Mouse (Mus musculus) neural tube, embryonic 12.5 days (tissue): ENCODE data around the gene Igf2bp2. TPM values are rescaled to one million over a fixed set of nuclear protein-coding genes. Genes with fewer than 3 reads are reported as not detected.
A peak's percentile ranks its signal among the peaks of the same experiment; 100 is the strongest.

Experiments used
- ATAC-seq: fragments of 200-750 bp; cut with Nextera tagmentation; 2 replicates; pipeline ENCODE4 v1.8.0; 2017; ENCODE audit warnings: low read depth, mild to moderate bottlenecking, moderate TSS enrichment, moderate library complexity; ENCODE audit not compliant: low FRiP score
- H3K27ac ChIP-seq: fragments of 300-500 bp; sonication (generic); 2 replicates; pipeline ENCODE4 v1.5.1; 2016
- H3K27me3 ChIP-seq: fragments of 300-500 bp; sonication (generic); replicated peaks from 2 replicates; pipeline ENCODE4 v1.6.1; 2016; ENCODE audit warnings: mild to moderate bottlenecking
- H3K36me3 ChIP-seq: fragments of 300-500 bp; sonication (generic); 2 replicates; pipeline ENCODE4 v1.6.1; 2016; ENCODE audit warnings: mild to moderate bottlenecking
- H3K4me1 ChIP-seq: fragments of 300-500 bp; sonication (generic); 2 replicates; pipeline ENCODE4 v1.6.1; 2016
- H3K4me2 ChIP-seq: fragments of 300-500 bp; sonication (generic); replicated peaks from 2 replicates; pipeline ENCODE4 v1.6.1; 2016; ENCODE audit warnings: mild to moderate bottlenecking
- H3K4me3 ChIP-seq: fragments of 300-500 bp; sonication (generic); 2 replicates; pipeline ENCODE4 v1.5.1; 2016
- H3K9ac ChIP-seq: fragments of 300-500 bp; sonication (generic); 2 replicates; pipeline ENCODE4 v1.6.1; 2016; ENCODE audit warnings: mild to moderate bottlenecking
- H3K9me3 ChIP-seq: fragments of 300-500 bp; sonication (generic); 2 replicates; pipeline ENCODE4 v1.6.1; 2016; ENCODE audit warnings: mild to moderate bottlenecking
- WGBS: fragments of 180-500 bp; shearing (Covaris S2); methylation state at CpG from one replicate; pipeline ENCODE4 v1.1.7; 2016; 5-methylcytosine and 5-hydroxymethylcytosine counted together
- polyA plus RNA-seq: library from polyadenylated mRNA; unstranded; fragments of >200 nt; fragmentation: Nextera tagmentation; extraction: Ambion mirVana; gene quantifications from 2 replicates; pipeline ENCODE4 v1.2.1, GENCODE M21; 2016

Igf2bp2 gene
- polyA plus RNA-seq, 1 experiment from 2014 or later: 87.6 TPM

GRCm38 (mm10) chr16:22057498-22057897 lies 105.6 kb downstream of the Igf2bp2 start:
- ATAC-seq: no peak
- Histone ChIP-seq H3K9me3 (no peaks in the 10 kb centered on the region), H3K4me2 (no peak overlapping the region), H3K27me3 (no peaks in the 10 kb centered on the region), H3K4me3 (no peak overlapping the region), H3K27ac (no peak overlapping the region), H3K4me1 (no peaks in the 10 kb centered on the region), H3K36me3 (peaks cover 33% of the 10 kb centered on the region), H3K9ac (no peak overlapping the region)
- 80% methylated on average over 6 of the region's 6 CpGs for WGBS

DNA sequence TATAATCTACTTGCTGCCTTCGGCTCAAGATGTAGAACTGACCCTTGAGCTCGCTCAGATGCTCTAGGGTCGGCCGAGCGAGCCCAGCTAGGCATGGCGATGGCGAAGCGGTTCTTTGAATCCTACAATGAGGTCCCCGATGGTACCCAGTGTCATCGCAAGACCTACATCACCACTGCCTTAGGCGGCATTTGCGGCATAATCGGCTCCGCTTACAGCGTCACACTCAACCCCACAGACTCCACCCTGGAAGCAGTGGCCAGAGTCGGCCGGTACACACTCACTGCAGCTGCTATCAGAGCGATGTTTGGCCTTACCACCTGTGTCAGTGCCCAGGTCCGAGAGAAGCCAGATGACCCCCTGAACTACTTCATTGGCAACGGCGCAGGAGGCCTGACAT lies 109.7 kb downstream of the Igf2bp2 start:
- WGBS: 95% methylated on average over 21 of the region's 21 CpGs

GRCm38 (mm10) chr16:22046739-22047366 lies 116.2 kb downstream of the Igf2bp2 start:
- H3K27me3 ChIP-seq: no peaks in the 10 kb centered on the region
- H3K9me3 ChIP-seq: no peaks in the 10 kb centered on the region
- H3K4me2 ChIP-seq: no peak overlapping the region
- no peak for ATAC-seq
- H3K4me1 ChIP-seq: no peaks in the 10 kb centered on the region; the same call in 1 of the 2 replicates
- H3K9ac ChIP-seq: no peak overlapping the region
- H3K4me3 ChIP-seq: no peak overlapping the region
- WGBS: 79% methylated on average over 10 of the region's 10 CpGs
- peaks cover 42% of the 10 kb centered on the region for H3K36me3 ChIP-seq
- H3K27ac ChIP-seq: no peak overlapping the region

More for the DNA sequence above, 109.7 kb downstream of the Igf2bp2 start:
- no peak overlapping the region for H3K4me2 ChIP-seq
- H3K4me1 ChIP-seq: no peaks in the 10 kb centered on the region
- H3K36me3 ChIP-seq: peaks cover 4% of the 10 kb centered on the region; the same call in 1 of the 2 replicates
- no peak overlapping the region for H3K4me3 ChIP-seq
- H3K9ac ChIP-seq: no peak overlapping the region
- no peak overlapping the region for H3K27ac ChIP-seq
- no peaks in the 10 kb centered on the region for H3K27me3 ChIP-seq
- ATAC-seq: no peak
- H3K9me3 ChIP-seq: no peaks in the 10 kb centered on the region

- Histone ChIP-seq H3K9ac (no peak overlapping the region), H3K4me1 (no peaks in the 10 kb centered on the region; the same call in 1 of the 2 replicates), H3K27me3 (no peaks in the 10 kb centered on the region), H3K4me2 (no peak overlapping the region), H3K27ac (no peak overlapping the region), H3K9me3 (no peaks in the 10 kb centered on the region), H3K4me3 (no peak overlapping the region), H3K36me3 (peaks cover 50% of the 10 kb centered on the region)
- WGBS: 96% methylated on average over 3 of the region's 3 CpGs
- ATAC-seq: no peak
Observed at GRCm38 (mm10) chr16:22045930-22046329, 117.2 kb downstream of the Igf2bp2 start.

DNA sequence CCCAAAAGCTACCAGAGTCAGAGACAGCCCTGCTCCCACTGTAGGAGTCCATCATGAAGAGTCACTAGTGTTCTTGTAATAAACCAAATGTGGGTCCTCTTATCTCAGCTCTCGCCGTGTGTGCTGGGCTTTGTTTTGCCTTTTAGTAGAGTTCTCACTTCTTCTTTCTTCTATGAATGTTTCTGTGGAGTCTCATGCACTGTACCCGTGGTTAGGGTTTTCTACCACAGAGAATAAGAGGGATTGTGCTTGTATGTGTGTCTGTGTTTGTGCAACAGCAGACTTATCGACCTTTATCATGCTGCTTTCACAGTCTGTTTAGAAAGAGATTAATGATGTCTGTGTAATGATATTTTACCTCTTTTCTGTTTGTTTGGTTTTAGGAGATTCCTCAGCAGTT lies 119.3 kb downstream of the Igf2bp2 start:
- no peak for ATAC-seq
- 91% methylated on average over 4 of the region's 4 CpGs for WGBS

DNA sequence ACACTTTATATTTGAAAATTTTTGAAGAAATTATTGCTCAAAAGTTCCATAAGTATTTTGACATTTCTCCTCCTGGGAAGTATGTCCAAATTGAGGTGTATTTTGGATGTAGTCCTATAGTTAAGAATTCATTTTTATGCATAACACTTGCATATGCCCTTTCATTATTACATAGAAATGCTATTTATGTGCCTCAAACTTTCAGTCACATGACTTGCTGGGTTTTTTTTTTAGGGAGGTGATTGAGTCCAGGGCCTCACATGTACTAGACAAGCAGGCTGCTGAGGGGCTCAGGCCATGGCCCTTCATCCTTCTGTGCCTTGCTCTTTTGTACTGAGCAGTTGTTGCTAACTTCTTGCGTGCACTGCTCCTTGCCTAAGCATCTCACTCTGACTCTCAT lies 123.1 kb downstream of the Igf2bp2 start:
- no peak overlapping the region for H3K4me3 ChIP-seq
- H3K4me1 ChIP-seq: no peaks in the 10 kb centered on the region
- peaks cover 66% of the 10 kb centered on the region for H3K36me3 ChIP-seq
- ATAC-seq: no peak
- H3K4me2 ChIP-seq: no peak overlapping the region
- H3K27ac ChIP-seq: no peak overlapping the region
- no peak overlapping the region for H3K9ac ChIP-seq
- no peaks in the 10 kb centered on the region for H3K27me3 ChIP-seq
- WGBS: 85% methylated on average over 1 of the region's 1 CpGs
- no peaks in the 10 kb centered on the region for H3K9me3 ChIP-seq

More for the DNA sequence above, 119.3 kb downstream of the Igf2bp2 start:
- Histone ChIP-seq H3K27me3 (no peaks in the 10 kb centered on the region), H3K9ac (no peak overlapping the region), H3K36me3 (peaks cover 62% of the 10 kb centered on the region), H3K27ac (no peak overlapping the region), H3K4me3 (no peak overlapping the region), H3K9me3 (no peaks in the 10 kb centered on the region), H3K4me2 (no peak overlapping the region), H3K4me1 (no peaks in the 10 kb centered on the region; the same call in 1 of the 2 replicates)

DNA sequence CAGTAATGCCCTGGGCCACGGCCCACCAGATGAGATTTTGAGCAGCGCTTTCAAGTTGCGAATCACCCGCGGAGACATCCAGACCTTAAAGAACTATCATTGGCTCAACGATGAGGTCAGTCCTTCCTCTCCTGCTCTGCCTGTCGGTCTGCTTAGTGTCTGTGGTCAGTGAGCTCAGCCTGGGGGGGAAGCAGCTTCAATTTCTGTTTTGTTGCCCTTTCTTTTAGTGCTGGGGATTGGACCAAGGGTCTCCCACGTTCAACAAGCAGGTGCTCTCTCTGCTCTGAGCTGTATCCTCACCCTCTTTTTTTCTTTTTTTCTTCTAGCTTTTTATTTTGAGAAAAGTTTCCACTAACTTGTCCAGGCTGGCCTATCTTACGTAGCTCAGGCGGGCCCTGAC lies 124.5 kb downstream of the Igf2bp2 start:
- peaks cover 52% of the 10 kb centered on the region for H3K36me3 ChIP-seq

DNA sequence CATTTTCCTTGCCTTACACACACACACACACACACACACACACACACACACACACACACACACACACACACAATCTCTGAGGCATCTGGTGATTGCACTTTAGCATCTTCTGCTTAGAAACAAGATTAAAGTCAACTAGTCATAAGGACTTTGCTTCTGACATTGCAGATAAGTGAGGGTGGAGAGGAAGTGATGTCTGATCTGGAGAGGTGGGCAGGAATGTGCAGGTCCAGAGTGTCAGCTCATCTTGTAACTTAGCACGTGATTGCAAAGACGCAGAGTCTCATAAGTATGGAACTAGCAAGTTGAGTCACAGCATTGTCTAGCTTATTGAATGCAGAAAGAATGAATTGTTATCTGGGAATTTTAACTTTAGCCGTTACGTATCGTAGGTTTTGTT lies 135.6 kb downstream of the Igf2bp2 start:
- 98% methylated on average over 5 of the region's 5 CpGs for WGBS
- H3K36me3 ChIP-seq: peaks cover 76% of the 10 kb centered on the region
- no peak for ATAC-seq

More for the DNA sequence above, 124.5 kb downstream of the Igf2bp2 start:
- Histone ChIP-seq H3K4me1 (no peaks in the 10 kb centered on the region), H3K4me2 (no peak overlapping the region), H3K9me3 (no peaks in the 10 kb centered on the region), H3K27ac (no peak overlapping the region), H3K27me3 (no peaks in the 10 kb centered on the region), H3K4me3 (no peak overlapping the region), H3K9ac (no peak overlapping the region)
- ATAC-seq: no peak
- WGBS: 91% methylated on average over 10 of the region's 10 CpGs

DNA sequence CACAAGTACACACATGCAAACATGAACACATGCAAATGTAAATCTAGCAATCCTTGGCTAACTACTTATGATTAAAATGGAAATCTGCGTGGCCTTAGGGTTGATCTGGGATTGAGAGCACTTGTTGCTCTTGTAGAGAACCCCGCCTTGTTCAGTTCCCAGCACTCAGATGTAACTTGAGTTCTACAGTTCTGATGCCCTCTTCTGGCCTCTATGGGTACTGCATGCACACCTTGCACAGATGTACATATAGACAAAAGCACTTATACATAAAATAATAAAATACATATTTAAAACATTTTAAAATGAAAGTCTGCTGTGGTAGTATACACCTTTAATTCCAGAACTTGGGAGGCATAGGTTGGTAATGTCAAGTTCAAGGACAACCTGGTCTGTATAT lies 141.0 kb downstream of the Igf2bp2 start:
- H3K36me3 ChIP-seq: peaks cover 62% of the 10 kb centered on the region
- H3K4me2 ChIP-seq: no peak overlapping the region
- no peak for ATAC-seq
- no peaks in the 10 kb centered on the region for H3K4me1 ChIP-seq
- no peak overlapping the region for H3K27ac ChIP-seq
- WGBS: 98% methylated on average over 2 of the region's 2 CpGs
- no peaks in the 10 kb centered on the region for H3K27me3 ChIP-seq
- H3K9ac ChIP-seq: no peak overlapping the region
- H3K4me3 ChIP-seq: no peak overlapping the region
- peaks cover 6% of the 10 kb centered on the region for H3K9me3 ChIP-seq

More for the DNA sequence above, 135.6 kb downstream of the Igf2bp2 start:
- no peaks in the 10 kb centered on the region for H3K9me3 ChIP-seq
- no peaks in the 10 kb centered on the region for H3K4me1 ChIP-seq
- no peak overlapping the region for H3K4me2 ChIP-seq
- no peak overlapping the region for H3K27ac ChIP-seq
- H3K9ac ChIP-seq: no peak overlapping the region
- H3K4me3 ChIP-seq: no peak overlapping the region
- H3K27me3 ChIP-seq: no peaks in the 10 kb centered on the region

- H3K4me3 ChIP-seq: no peak overlapping the region
- H3K36me3 ChIP-seq: peaks cover 40% of the 10 kb centered on the region
- no peaks in the 10 kb centered on the region for H3K27me3 ChIP-seq
- peaks cover 5% of the 10 kb centered on the region; the same call in 1 of the 2 replicates for H3K4me1 ChIP-seq
- H3K9ac ChIP-seq: no peak overlapping the region
- no peak for ATAC-seq
- no peak overlapping the region for H3K27ac ChIP-seq
- 95% methylated on average over 1 of the region's 1 CpGs for WGBS
- no peaks in the 10 kb centered on the region for H3K9me3 ChIP-seq
- no peak overlapping the region for H3K4me2 ChIP-seq
Observed at GRCm38 (mm10) chr16:22015569-22015968, 147.5 kb downstream of the Igf2bp2 start.

DNA sequence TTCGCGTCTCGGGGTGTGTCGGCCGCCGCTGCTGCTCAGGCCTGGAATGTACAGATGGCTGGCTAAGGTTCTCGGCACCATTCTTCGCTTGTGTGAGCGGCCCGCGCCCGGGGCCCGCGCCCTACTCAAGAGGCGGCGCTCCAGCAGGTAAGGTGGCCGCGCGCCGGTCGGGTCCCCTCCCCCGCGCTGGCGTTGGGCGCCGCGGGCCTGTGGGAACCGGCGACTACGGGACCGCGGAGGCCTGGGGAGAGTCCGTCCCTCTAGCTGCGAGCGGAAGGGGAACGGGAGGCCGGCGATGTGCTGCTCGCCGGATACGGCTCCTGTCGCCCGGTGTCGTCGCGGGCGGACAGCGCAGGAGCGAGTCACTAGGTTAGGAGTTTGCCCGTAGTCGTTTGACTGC lies 153.5 kb downstream of the Igf2bp2 start:
- H3K27me3 ChIP-seq: no peaks in the 10 kb centered on the region
- H3K4me2 ChIP-seq: peak overlapping the region; percentile 80
- peak overlapping the region; percentile 92 for H3K9ac ChIP-seq
- WGBS: under 1% methylated on average over 46 of the region's 51 CpGs
- peaks cover 13% of the 10 kb centered on the region for H3K4me1 ChIP-seq
- peak; percentile 68 for ATAC-seq
- no peaks in the 10 kb centered on the region for H3K9me3 ChIP-seq
- peak overlapping the region; percentile 50; the same call in 1 of the 2 replicates for H3K27ac ChIP-seq
- H3K36me3 ChIP-seq: no peaks in the 10 kb centered on the region
- peak overlapping the region; percentile 99 for H3K4me3 ChIP-seq

DNA sequence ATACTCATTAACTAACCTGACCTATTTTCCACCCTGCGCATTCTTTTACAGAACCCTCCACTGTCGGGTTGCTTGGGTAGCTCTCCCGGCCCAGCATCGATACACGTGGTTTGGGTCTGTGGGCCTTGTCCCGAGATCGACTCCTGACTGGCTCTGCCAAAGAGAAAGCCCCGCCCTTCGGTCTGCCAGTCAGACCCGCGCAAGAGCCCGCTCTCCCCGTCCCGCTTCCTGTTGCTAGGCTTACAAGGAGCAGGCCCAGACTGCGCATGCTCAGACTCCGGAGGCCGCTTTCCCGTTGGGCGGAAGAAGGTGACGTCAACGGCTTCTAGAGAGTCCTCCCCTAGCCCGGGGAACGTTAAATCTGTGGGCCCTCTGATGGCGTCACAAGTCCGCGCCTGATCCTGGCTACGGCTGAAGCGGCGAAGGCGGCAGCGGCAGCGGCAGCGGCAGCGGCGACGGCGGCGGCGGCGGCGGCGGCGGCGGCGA lies 154.0 kb downstream of the Igf2bp2 start, which contains the start of gene Senp2:
Gene Senp2, plus strand, starts transcription at position 386 of the 486 bp plus-strand sequence.
- Histone ChIP-seq H3K4me3 (peak within 1 kb of the TSS; percentile 99), H3K36me3 (no peaks in the 10 kb centered on the region), H3K27ac (peak within 1 kb of the TSS; percentile 50; the same call in 1 of the 2 replicates), H3K9me3 (no peaks in the 10 kb centered on the region), H3K27me3 (no peaks in the 10 kb centered on the region), H3K9ac (peak within 1 kb of the TSS; percentile 92), H3K4me2 (peak within 1 kb of the TSS; percentile 80), H3K4me1 (peaks cover 13% of the 10 kb centered on the region)
- under 1% methylated on average over 45 of the region's 45 CpGs for WGBS
- peak; percentile 100 for ATAC-seq
